Mouse (Mus musculus): ENCODE measurements at regions not wholly inside any gene's neighbourhood (a gene's known extent, or its start where the extent isn't known, plus 50 kb on each side); places are given as distances from the start of the nearest gene placed in this dataset.

DNA sequence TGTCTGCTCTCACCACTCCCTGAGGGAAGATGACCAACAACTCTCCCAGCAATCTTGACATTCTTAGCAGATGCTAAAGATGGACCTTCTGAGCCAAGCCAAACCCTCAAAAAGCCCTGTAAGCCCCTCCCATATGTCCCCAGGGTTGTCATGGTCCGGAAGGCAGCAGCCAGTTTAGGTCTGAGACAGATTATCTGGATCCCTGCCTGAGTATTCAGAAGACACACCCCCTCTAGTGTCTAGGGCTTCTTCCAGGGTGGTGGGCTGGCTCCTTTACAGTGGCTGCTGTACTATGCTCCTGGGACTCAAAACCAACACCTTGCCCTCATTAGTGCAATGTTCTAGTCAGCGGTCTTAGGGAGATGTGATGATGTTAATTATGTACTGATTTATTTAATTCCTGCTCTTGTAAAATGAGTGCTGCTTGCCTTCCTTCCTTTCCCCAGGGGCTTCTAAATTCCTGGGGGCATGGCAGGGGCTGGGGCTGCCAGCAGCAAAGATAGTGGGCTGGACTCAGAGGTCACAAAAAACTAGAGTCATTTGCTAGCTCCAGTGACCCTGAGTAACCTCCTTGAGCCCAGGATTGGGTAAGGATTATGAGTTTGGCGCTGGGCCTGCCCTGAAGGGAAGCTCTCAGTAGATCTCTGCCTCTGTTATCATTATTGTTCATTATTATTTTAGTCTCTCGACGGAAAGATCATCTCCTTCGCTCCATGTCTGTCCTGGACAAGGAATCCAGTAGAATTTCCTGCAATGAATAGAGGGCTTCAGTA, 146.0 kb upstream of the 1600014C23Rik start:
- no peak for TF ChIP-seq POLR2A (IDR thresholded peaks at IDR 0.05; ENCODE audit: control insufficient read depth, extremely low read depth, insufficient read depth, low read length, poor library complexity)
- TF ChIP-seq CTCF (IDR thresholded peaks at IDR 0.05; ENCODE audit: borderline replicate concordance, control insufficient read depth, extremely low read depth, insufficient read depth, low read length, poor library complexity), result no peak
